Mouse (Mus musculus): ENCODE data around the gene Sufu. TPM values are rescaled to one million over a fixed set of nuclear protein-coding genes. Genes with fewer than 3 reads are reported as not detected.
A peak's percentile ranks its signal among the peaks of the same experiment; 100 is the strongest.

Sufu gene
- total RNA-seq, 2 experiments from 2014 or later: 21.5 to 23.4 TPM

- DNase-seq: peak; percentile 95
These were observed 103.3 kb downstream of the Sufu start for GRCm38 (mm10) chr19:46499836-46500580.

DNA sequence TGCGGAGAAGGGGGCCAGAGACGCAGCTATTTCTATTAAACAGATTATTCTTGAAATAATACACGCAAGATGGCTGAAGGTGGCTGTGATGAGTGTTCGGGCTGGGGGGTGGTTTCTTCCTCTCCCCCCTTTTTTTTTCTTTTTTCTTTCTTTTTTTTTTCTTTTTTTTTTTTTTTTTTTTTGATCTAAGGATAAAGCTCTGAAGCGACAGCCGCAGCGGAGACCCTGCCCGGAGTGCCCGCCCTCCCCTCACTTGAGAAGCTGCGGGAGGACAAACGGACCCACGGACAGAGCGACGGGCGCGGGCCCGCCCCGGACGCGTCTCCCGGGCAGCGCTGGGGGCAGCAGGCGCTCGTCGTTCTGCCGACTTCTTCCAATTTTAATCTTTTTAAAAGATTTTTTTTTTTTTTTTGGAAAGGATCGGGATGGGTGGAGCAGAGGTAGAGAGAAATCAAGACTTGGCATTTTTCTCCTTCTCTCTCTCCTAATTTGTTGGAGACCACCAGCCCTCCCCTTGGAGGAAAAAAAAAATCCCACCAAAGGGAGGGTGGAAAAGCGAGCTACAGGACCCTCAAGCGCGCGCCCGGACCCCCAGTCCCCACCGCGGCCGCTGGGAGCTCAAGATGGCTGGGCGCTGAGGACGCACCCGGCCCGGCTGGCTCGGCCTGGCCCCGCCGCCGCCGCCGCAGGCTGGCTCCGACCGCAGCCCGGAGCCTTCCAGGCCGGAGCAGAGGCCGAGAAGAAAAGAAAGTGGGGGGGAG is 104.1 kb downstream of the Sufu start:
- peak; percentile 72 for DNase-seq

- peak; percentile 90 for DNase-seq
These were observed 104.8 kb downstream of the Sufu start, which contains the start of gene Trim8 for GRCm38 (mm10) chr19:46501401-46502068. TSS of gene Trim8 (plus strand) at chr19:46501702.

- DNase-seq: peak; percentile 87
These were observed 105.4 kb downstream of the Sufu start for GRCm38 (mm10) chr19:46502069-46502455.

DNA sequence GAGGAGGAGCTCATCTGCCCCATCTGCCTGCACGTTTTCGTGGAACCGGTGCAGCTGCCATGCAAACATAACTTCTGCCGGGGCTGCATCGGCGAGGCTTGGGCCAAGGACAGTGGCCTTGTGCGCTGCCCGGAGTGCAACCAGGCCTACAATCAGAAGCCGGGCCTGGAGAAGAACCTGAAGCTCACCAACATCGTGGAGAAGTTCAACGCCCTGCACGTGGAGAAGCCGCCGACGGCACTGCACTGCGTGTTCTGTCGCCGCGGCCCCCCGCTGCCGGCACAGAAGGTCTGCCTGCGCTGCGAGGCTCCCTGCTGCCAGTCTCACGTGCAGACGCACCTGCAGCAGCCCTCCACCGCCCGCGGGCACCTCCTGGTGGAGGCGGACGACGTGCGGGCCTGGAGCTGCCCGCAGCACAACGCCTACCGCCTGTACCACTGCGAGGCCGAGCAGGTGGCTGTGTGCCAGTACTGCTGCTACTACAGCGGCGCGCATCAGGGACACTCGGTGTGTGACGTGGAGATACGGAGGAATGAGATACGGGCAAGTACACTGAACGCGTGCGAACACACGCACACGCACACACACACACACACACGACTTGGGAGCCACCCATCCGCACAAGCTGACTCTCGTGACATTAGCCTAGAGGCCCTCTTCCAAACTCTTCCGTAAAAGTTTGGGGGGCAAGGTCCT is 105.9 kb downstream of the Sufu start:
- DNase-seq: peak; percentile 93

DNA sequence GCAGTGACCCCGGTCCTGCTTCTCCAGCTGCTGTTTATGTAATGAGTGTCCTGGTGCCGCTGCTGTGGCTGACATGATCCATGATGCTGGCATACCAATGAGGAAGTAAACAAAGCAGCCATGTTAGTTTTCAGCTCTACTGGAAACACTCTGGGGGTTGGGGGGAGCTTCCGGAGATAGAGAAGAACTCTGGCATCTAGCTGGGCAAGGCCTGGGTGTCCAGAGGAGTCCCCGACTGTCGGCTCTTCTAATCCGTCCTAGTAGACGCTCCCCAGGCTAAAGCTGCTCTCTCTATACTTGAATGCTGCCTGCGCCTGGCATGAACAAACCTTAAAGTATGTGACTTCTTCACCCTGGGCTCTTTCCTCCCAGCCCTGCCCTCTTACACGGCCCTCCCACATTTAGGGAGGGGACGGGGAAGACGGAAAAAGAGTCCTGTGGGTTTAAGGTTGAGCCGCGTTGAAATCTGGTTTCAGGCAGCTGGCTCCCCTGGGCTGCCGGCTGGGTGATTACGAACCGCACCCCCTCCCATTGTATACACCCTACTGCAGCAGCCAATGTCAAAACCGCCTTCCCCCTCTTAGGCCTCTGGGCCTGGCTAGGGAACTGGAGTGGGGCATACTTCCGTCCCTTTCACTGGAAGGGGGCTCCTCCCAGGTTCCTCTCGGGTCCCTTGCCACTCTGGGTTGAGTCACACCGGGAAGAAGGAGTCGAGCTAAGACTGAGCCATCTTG is 106.8 kb downstream of the Sufu start:
- DNase-seq: peak; percentile 86

- peak; percentile 62 for DNase-seq
These were observed 107.4 kb downstream of the Sufu start for GRCm38 (mm10) chr19:46504085-46504552.

DNA sequence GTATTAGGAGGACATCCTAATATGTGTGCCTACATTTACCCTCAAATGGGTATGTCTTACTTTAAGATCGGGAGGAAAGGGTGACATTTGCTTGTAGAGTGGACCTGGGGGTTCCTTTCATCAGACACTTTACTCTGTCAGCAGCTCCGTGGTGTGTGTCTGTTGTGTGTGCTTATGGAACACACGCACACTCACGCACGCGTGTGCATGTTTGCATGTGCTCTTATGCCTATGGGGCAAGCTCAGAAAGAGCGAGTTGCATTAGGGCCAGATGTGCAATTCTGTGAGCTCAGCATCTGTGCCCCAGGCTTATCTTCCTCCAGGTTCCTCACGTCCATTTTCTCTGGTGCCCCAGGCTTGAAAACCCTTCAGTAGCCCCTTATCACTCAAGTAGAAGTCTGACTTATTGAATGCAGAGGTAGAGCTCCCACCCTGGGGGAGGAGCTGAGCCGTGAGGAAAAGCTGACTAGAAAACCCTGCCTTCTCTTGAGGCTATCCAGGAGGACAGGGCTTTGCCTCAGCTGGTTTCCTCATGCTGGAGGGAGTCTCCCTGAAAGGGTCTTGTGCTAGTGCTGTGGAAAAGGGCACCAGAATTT is 108.2 kb downstream of the Sufu start:
- DNase-seq: no peak

- no peak for DNase-seq
These were observed 109.1 kb downstream of the Sufu start for GRCm38 (mm10) chr19:46505646-46506371.

GRCm38 (mm10) chr19:46506372-46506717 is 109.6 kb downstream of the Sufu start:
- DNase-seq: no peak

DNA sequence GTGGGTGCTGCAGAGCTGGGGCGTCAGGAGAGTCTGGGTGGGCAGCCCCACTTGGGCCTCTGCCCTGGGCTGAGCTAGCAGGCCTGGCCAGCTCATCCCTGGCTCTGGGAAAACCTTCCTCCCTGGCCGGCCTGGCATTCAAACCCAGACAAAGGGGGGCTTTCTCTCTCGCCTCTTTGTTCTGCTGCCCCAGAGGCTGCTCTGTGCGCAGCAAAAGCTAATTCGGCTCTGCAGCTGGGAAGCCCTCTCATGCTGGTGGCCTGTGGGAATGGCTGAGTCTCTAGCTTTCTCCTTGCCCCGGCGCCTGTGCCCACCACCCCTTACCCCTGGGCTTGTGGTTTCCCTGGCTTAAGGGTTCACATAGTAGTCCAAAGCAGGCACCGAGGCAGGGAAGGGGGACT is 110.5 kb downstream of the Sufu start:
- no peak for DNase-seq

DNA sequence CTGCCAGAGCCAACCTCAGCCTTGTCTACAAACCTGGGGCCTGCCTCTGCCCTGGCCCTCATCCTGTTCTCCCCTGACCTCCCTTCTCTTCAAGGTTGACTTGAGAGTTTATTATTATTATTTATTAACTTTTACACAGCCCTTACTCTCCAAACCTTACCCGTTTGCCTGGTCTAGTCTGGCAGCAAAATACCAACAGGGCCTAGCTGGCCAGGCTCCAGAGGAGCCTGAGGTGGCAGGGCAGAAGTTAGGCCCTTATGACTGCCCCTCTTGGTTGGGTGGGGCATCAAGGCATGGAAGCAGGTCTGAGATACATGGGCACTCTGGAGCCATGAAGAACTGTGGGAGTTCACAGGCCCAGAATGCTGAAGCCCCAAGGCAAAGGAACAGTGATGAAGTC is 111.1 kb downstream of the Sufu start:
- no peak for DNase-seq

GRCm38 (mm10) chr19:46508738-46509137 is 112.0 kb downstream of the Sufu start:
- no peak for DNase-seq

DNA sequence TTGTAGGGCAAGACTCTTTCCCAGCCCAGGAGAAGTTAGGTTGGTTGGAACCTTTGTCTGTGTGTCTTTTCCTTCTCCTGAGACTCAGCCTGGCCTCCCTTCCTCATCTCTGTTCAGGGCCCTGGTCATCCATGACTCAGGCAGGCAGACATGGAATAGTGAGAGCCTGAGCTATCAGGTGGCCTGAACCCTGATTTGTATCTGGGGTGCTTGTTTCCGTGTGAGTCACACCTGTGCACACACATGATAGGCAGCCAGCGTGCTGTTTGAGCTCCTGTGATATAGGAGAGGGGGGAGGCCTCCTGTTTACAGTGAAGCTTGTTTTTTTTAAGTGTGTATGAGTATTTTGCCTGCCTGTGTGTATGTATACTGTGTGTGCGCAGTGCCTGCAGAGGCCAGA is 112.5 kb downstream of the Sufu start:
- DNase-seq: no peak

DNA sequence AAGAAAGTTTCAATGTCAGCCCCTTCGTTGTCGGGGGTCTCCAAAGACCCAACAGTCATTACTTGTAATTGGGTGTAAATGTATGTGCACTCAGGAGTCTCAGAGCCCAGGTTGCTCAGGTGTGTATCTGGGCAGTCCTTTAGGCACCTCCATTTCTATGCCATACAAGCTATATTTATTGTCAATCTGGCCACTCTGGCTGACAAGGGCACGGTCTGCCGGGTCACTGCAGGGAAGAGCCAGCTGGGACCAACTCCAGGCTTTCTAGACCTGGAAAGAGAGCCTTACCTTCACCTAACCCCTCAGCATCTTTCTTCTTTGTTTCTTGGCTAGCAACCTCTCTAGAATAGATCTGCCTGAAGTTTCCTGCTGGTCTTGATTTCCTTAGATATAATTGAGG is 113.0 kb downstream of the Sufu start:
- DNase-seq: no peak

- no peak for DNase-seq
These were observed 113.7 kb downstream of the Sufu start for GRCm38 (mm10) chr19:46510401-46510800.

GRCm38 (mm10) chr19:46510824-46511223 is 114.1 kb downstream of the Sufu start:
- DNase-seq: no peak

- DNase-seq: peak; percentile 50
These were observed 114.6 kb downstream of the Sufu start for GRCm38 (mm10) chr19:46511263-46511662.

DNA sequence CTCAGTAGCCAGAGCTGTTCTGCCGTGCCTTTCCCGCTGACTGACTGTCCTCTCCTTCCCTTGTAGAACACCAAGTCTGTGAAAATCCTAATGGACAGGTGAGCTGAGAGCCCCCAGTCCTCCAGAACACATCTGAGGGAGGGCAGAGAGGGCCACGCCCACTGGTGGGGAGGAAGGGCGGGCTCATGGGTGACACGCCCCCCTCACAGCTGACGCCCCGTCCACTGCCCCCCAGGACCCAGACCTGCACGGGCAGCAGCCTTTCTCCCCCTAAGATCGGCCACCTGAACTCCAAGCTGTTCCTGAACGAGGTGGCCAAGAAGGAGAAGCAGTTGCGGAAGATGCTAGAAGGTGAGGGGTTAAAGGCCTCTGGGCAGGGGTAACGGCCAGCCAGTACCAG is 117.7 kb downstream of the Sufu start:
- DNase-seq: peak; percentile 5

DNA sequence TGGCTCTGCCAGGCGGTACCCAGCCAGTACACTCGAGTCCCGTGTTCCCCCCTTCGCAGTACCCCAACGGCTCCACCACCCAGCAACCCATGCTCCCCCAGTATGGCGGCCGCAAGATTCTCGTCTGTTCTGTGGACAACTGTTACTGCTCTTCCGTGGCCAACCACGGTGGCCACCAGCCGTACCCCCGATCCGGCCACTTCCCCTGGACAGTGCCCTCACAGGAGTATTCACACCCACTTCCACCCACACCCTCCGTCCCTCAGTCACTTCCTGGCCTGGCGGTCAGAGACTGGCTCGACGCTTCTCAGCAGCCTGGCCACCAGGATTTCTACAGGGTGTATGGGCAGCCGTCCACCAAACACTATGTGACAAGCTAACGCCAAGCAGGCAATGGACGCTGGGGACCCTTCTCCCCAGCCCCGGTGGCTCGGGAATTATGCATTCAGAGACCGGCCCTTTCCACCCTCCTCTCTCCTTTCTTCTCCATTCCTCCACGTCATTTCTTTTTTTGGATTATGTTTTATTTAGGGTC is 118.7 kb downstream of the Sufu start:
- DNase-seq: peak; percentile 12

All from adrenal gland, postnatal 10 days (tissue).